Mouse (Mus musculus) NIH3T3 (cell line): ENCODE measurements around the gene Idh3a.
"Not testable (repeated sequence)": the region's sequence is repeated elsewhere in the genome, so short reads cannot be mapped to it uniquely, and the experiment has no call there.

Experiments used
- DNase-seq: peaks from one replicate; pipeline ENCODE4 v3.0.0-alpha.2; 2012; ENCODE audit warnings: low read depth

Idh3a gene

GRCm38 (mm10) chr9:54587863-54588262 lies 1.7 kb downstream of the Idh3a start:
- no peak for DNase-seq

DNA sequence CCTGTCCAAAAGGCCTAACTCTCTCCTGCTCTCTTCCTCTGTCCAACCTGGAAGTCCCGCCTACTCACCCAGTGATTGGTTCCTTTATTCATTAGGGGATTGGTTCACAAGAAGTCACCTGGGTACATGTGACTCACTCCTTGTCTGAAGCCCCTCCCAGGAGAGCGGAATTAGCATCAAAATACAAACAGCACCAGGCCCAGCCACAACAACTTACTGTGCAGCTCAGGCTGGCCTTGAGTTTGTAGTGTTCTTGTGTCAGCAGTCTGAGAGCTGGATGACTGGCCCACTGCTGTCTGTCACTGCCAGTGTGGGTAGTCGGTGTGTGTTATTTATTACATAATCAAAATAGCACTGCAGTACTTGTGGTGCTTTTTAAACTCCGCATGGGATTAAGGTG lies 7.5 kb downstream of the Idh3a start:
- DNase-seq: not testable (repeated sequence)

- DNase-seq: no peak
Measured at GRCm38 (mm10) chr9:54596752-54597465, 10.8 kb downstream of the Idh3a start.

DNA sequence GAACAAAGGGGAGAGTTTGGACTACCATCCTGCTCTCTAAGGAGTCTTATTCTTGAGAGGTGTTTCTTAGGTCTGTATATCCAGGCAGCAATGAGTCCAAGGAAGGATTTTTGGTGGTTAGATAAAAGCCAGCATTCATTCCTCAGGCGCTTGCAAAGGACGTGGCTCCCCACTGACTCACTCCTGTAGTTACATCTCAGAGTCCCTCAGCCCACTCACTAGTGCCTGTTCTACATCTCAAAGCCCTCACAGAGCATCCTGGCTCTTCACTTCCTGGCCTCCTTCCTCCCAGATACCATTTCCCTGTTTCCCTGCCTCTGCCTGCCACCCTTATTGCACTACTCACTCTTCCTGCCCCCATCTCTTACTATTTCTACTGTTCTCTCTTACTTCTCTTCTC lies 16.3 kb downstream of the Idh3a start:
- DNase-seq: peak; percentile 38

DNA sequence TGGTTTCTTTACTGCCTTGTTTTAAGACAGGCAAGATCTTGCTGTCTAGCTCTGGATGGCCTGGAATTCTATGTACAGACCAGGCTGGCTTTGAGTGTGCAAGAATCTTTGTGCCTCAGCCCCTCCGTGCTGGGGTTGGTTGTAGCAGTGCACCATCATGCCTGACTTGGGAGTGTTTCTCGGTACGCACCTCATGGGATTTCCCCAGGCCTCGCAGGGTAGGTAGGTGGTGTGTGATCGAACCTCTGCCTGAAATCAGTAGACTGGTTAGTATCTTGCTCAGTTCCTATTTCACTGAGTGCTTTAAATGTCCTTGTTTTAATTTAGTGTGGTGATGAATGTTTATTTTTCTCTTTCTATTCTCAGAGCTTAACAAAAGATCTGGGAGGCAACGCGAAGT lies 16.8 kb downstream of the Idh3a start:
- DNase-seq: no peak

GRCm38 (mm10) chr9:54604131-54604654 lies 18.1 kb downstream of the Idh3a start:
- no peak for DNase-seq

DNA sequence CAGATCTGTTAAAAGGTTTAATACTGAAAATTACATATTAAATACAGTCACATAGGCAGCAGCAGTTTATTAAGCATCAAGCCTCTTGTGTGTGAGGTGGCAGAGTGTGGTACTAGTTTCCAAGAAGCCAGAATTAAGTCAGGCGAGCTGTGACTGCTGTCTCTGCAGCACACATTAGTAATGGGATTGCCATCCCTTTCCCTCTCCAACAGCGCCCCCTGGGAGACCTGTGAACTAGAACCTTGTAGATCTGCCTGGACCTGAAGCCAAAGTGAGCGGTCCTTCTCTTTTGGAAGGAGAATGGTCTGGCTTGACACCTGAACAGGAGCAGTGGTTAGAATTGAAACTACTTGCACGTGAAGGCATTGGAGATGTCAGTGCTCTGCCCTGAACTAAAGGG lies 18.8 kb downstream of the Idh3a start:
- DNase-seq: peak; percentile 67

DNA sequence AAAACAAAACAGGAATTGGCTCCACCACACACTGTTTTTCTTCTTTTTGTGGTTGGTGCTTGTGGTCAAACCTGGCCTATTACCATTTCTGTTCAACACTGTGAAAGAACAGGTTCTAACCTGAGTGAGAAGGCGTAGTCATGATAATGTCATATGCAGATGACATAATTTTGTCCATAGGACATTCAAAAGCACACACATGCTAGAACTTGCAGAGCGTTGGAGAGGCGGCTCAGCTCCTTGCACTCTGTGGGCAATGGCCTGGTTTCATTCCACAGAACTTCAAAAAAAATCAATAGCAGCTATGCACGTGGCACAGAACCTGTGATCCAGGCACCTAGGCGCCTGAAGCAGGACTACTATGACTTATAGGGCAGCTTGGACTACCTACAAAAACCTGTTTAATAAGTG lies 26.7 kb downstream of the Idh3a start:
- no peak for DNase-seq

GRCm38 (mm10) chr9:54614182-54614850 lies 28.2 kb downstream of the Idh3a start:
- DNase-seq: peak; percentile 77

- no peak for DNase-seq
Measured at GRCm38 (mm10) chr9:54627240-54627639, 41.1 kb downstream of the Idh3a start.

DNA sequence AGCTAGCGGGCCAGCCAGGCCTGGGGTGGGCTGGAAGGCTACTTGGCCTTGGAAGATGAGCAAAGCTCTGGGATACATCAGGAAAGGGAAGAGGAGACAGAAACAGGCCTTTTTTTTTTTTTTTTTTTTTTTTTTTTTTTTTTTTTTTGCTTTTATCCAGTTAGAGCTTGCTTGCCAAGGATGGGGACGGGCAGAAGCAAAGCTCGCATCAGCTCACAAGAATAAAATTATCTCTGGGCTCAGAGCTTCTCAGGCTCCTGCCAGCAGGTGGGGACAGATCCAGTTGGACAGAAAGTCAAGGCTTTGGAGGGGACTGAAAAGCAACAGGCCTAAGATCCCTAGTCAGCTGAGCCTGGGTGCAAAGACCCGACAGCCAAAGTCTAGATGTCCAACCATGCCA lies 42.6 kb downstream of the Idh3a start:
- peak; percentile 36 for DNase-seq

DNA sequence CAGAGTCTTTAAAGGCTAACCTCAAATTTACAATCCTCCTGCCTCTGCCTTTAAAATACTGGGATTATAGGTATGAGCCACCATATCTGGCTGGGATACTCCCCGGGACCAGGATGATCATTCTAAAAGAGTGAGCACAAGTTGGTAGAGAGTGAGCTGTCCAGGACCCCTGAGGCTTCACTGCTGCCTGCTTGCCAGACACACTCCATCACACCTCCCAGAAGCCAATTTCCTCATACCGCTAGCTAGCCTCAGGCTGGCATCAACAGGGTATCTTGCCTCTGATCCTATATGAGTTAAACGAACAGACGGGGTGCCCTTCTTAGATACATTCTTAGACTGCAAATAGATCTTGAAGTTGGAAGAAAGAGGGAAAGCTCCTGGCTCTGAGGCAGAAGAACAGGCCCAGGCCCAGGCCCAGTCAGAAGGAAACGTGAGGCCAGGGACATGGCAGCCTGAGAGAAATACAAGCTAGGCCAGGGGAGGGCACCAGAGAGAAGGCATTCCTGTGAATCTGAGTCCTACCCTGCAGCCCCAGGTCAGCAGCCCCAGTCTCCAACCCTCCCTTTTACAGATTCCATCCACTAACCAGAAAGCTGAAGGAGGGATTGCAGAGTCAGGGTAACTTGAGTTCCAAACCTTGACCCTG lies 43.6 kb downstream of the Idh3a start:
- peak; percentile 51 for DNase-seq

DNA sequence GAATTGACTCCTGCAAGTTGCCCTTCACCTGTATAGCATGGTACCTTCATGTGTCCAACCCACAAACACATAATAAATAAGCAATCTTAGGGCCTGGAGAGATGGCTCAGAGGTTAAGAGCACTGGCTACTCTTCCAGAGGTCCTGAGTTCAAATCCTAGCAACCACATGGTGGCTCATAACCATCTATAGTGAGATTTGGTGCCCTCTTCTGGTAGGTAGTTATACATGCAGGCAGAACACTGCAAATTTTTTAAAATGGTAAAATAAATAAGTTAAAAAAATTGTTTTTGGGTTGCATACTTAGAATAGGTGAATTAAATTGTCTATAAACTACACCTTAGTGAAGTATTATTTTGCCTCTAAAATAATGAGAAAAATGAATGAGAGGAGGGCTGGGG lies 44.8 kb downstream of the Idh3a start:
- DNase-seq: no peak

GRCm38 (mm10) chr9:54633401-54633800 lies 47.3 kb downstream of the Idh3a start:
- DNase-seq: peak; percentile 59

- DNase-seq: no peak
Measured at GRCm38 (mm10) chr9:54637510-54638314, 51.6 kb downstream of the Idh3a start.

DNA sequence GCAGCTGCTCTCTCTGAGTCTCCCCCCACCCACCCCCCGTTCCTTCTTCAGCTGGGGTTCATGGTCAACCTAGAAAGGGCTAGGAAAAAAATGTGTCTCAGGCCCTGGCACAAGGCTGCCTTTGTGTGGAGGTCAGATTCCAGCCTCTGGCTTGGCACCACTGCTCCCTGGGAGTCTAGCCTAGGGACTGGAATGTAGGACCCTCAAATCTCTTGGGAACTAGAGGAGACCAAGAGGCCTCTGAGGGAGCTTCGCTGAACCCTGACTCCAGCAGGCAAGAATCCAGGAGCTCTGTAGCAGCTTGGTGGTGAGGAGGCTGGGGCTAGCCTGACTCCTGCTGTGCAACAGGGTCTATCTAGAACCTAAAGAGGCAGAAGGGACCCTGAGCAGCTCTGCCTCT lies 53.1 kb downstream of the Idh3a start:
- peak; percentile 29 for DNase-seq

- DNase-seq: no peak
Measured at GRCm38 (mm10) chr9:54641548-54641947, 55.4 kb downstream of the Idh3a start.

DNA sequence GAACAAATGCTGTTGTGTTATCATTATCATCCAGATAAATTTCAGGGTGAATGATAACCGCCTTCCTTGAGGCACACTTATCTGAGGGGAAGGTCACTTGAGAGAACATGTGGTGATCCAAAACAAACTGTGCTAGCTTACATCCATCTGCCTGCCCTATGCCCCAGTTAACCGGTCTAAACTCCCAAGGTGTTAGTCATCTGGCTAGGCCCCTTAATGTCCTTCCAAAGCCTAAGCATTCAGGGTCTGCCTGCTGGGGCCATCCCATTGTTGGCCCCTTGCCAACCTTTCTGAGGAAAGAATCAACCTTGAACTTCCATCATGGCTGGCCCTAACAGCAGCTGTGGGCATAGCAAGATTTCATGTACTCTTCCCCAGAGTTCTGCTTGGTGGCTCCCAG lies 56.0 kb downstream of the Idh3a start:
- peak; percentile 60 for DNase-seq

- DNase-seq: peak; percentile 24
Measured at GRCm38 (mm10) chr9:54642556-54642955, 56.4 kb downstream of the Idh3a start.

DNA sequence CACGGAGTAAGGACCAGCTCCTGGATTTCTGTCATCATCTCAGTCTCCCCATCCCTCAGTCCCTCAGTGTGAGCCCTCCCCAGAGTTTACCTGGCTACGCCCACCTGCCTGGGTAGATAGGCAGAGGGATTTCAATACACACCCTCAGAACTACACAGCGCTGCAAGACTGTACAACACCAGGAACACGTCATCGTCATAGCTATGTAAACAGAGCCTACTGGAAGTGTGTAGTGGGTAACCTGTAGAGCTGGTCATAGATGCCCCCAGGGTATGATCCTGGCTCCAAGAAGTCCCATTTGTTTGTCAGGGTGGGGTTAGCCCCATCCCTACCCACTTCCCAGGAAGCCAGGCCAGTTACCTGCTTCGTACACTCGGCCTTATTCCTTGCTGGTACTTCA lies 57.0 kb downstream of the Idh3a start:
- no peak for DNase-seq

- DNase-seq: no peak
Measured at GRCm38 (mm10) chr9:54645530-54645929, 59.4 kb downstream of the Idh3a start.

DNA sequence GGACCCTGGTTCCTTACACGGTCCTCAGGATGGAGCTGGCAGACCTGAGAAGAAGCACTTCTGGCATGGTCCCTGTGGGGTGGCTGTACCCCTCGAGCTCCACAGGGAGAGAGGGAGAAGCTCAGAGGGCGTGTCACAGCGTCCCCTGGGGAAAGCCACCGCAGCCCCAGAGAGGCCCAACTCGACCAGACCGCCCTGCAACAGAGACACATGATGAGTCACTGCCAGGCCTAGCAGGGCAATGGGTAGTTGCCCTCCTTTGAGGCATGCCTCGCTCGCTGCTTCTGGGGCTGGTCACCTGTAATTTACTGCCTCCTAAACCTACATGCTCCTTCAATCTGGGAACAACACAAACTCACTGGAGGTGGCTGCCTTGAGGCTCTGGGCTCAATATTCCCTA lies 60.1 kb downstream of the Idh3a start:
- no peak for DNase-seq
